Mouse (Mus musculus) bone marrow, adult 2 months (tissue): ENCODE data around the gene Dmgdh.

Source experiments
- CTCF ChIP-seq: fragments of 200-500 bp; IDR thresholded peaks from 2 replicates; pipeline ENCODE4 v1.5.1; 2011; ENCODE audit warnings: low read length, control low read depth; ENCODE audit not compliant: control insufficient read depth, insufficient read depth
- POLR2A ChIP-seq: fragments of 200-500 bp; IDR thresholded peaks from 2 replicates; pipeline ENCODE4 v1.6.1; 2011; ENCODE audit warnings: low read depth, mild to moderate bottlenecking, control low read depth, low read length, borderline replicate concordance; ENCODE audit not compliant: control insufficient read depth

GRCm38 (mm10) chr13:93717113-93717512, 42.9 kb downstream of the Dmgdh start:
- no peak for TF ChIP-seq CTCF
- no peak for TF ChIP-seq POLR2A
